In genomic region chr6:86391326-86391725, GRCm38 (mm10) we compare ENCODE assay signal across 23 mouse cellular contexts. TPM values are rescaled to one million over a fixed set of nuclear protein-coding genes. Genes with fewer than 3 reads are reported as not detected.
A peak's percentile ranks its signal among the peaks of the same experiment; 100 is the strongest.
DNase-seq lines count a peak whose midpoint lies in the region; ATAC-seq and TF ChIP-seq lines count a peak whose summit lies in the region.
"Had no signal": no experiment of that assay in that cellular context is flagged by ENCODE, and none has a peak within 500 bp of the region (broad histone marks: within the 10 kb centered on the region; RNA-seq: fewer than 3 reads in every experiment).

No protein-coding gene starts in this region.

- no peaks in the 10 kb centered on the region for H3K9me3 ChIP-seq in forebrain, postnatal 0 days (ENCODE audit: low read length)
- H3K9me3 ChIP-seq in forebrain, embryonic 16.5 days (ENCODE audit: control insufficient read depth, low read length) = no peaks in the 10 kb centered on the region
- no peaks in the 10 kb centered on the region for H3K9me3 ChIP-seq in limb, embryonic 11.5 days (ENCODE audit: control insufficient read depth, low read length)
- H3K9me3 ChIP-seq in limb, embryonic 10.5 days (replicated peaks) = no peaks in the 10 kb centered on the region
- no peaks in the 10 kb centered on the region for H3K9me3 ChIP-seq in stomach, postnatal 0 days (ENCODE audit: control insufficient read depth, low read length)
- H3K9me3 ChIP-seq: forebrain, embryonic 15.5 days; liver, embryonic 13.5 days; midbrain, embryonic 13.5 days; stomach, embryonic 15.5 days had no signal

- no peak overlapping the region for H3K27ac ChIP-seq in forebrain, postnatal 0 days (ENCODE audit: low read depth, low read length)
- H3K27ac ChIP-seq in forebrain, embryonic 16.5 days (ENCODE audit: low read length) = no peak overlapping the region
- no peak overlapping the region for H3K27ac ChIP-seq in limb, embryonic 11.5 days (replicated peaks; ENCODE audit: low read depth, low read length)
- H3K27ac ChIP-seq in limb, embryonic 10.5 days = no peak overlapping the region
- no peak overlapping the region for H3K27ac ChIP-seq in stomach, postnatal 0 days (replicated peaks)
- H3K27ac ChIP-seq: forebrain, embryonic 15.5 days; liver, embryonic 13.5 days; midbrain, embryonic 13.5 days; stomach, embryonic 15.5 days had no signal

- H3K9ac ChIP-seq in forebrain, postnatal 0 days = no peak overlapping the region
- H3K9ac ChIP-seq in forebrain, embryonic 16.5 days (replicated peaks; ENCODE audit: low read depth, low read length) = no peak overlapping the region
- no peak overlapping the region for H3K9ac ChIP-seq in limb, embryonic 11.5 days (ENCODE audit: low read length)
- no peak overlapping the region for H3K9ac ChIP-seq in stomach, postnatal 0 days (ENCODE audit: low read length)
- H3K9ac ChIP-seq: forebrain, embryonic 15.5 days; liver, embryonic 13.5 days; midbrain, embryonic 13.5 days; stomach, embryonic 15.5 days had no signal

- H3K4me2 ChIP-seq in forebrain, postnatal 0 days (ENCODE audit: low read depth) = no peak overlapping the region
- no peak overlapping the region for H3K4me2 ChIP-seq in forebrain, embryonic 16.5 days (ENCODE audit: low read length)
- no peak overlapping the region for H3K4me2 ChIP-seq in limb, embryonic 11.5 days (ENCODE audit: low read depth, severe bottlenecking)
- H3K4me2 ChIP-seq in stomach, postnatal 0 days (replicated peaks; ENCODE audit: low read depth) = no peak overlapping the region
- H3K4me2 ChIP-seq: forebrain, embryonic 15.5 days; heart, embryonic 11.5 days; liver, embryonic 13.5 days; midbrain, embryonic 13.5 days; stomach, embryonic 15.5 days had no signal

- 96% methylated on average over 5 of the region's 5 CpGs for WGBS in forebrain, postnatal 0 days
- 92% methylated on average over 5 of the region's 5 CpGs for WGBS in forebrain, embryonic 16.5 days
- 95% methylated on average over 5 of the region's 5 CpGs for WGBS in limb, embryonic 11.5 days
- WGBS in limb, embryonic 10.5 days = 93% methylated on average over 5 of the region's 5 CpGs
- 97% methylated on average over 5 of the region's 5 CpGs for WGBS in stomach, postnatal 0 days

- H3K27me3 ChIP-seq in forebrain, postnatal 0 days (ENCODE audit: insufficient read depth, low read length) = no peaks in the 10 kb centered on the region
- no peaks in the 10 kb centered on the region for H3K27me3 ChIP-seq in forebrain, embryonic 16.5 days (replicated peaks; ENCODE audit: control insufficient read depth, insufficient read depth, low read length)
- H3K27me3 ChIP-seq in limb, embryonic 11.5 days (ENCODE audit: control insufficient read depth, insufficient read depth, low read length) = no peaks in the 10 kb centered on the region
- no peaks in the 10 kb centered on the region for H3K27me3 ChIP-seq in limb, embryonic 10.5 days (ENCODE audit: low read depth, poor library complexity, severe bottlenecking)
- H3K27me3 ChIP-seq in stomach, postnatal 0 days (ENCODE audit: control insufficient read depth, insufficient read depth, low read length) = no peaks in the 10 kb centered on the region
- H3K27me3 ChIP-seq: forebrain, embryonic 15.5 days; liver, embryonic 13.5 days; midbrain, embryonic 13.5 days; stomach, embryonic 15.5 days had no signal

- TF ChIP-seq CTCF in forebrain, postnatal 0 days (IDR thresholded peaks at IDR 0.05; ENCODE audit: low read depth) = peak; percentile 47
- peak; percentile 62 for TF ChIP-seq CTCF in stomach, postnatal 0 days (IDR thresholded peaks at IDR 0.05; ENCODE audit: low read depth)

- no peak for TF ChIP-seq EP300 in stomach, postnatal 0 days (optimal IDR thresholded peaks at IDR 0.05)

- H3K4me1 ChIP-seq in forebrain, postnatal 0 days (ENCODE audit: insufficient read depth) = peaks cover 7% of the 10 kb centered on the region; the same call in 1 of the 2 replicates
- peaks cover 18% of the 10 kb centered on the region for H3K4me1 ChIP-seq in forebrain, embryonic 16.5 days (replicated peaks; ENCODE audit: control insufficient read depth, insufficient read depth, low read length)
- H3K4me1 ChIP-seq in limb, embryonic 11.5 days (ENCODE audit: control insufficient read depth, insufficient read depth, low read length) = peaks cover 2% of the 10 kb centered on the region; the same call in 1 of the 2 replicates
- peaks cover 16% of the 10 kb centered on the region for H3K4me1 ChIP-seq in limb, embryonic 10.5 days
- no peaks in the 10 kb centered on the region for H3K4me1 ChIP-seq in stomach, postnatal 0 days (replicated peaks; ENCODE audit: control insufficient read depth, insufficient read depth)

- peaks cover 58% of the 10 kb centered on the region for H3K36me3 ChIP-seq in forebrain, postnatal 0 days (ENCODE audit: insufficient read depth)
- peaks cover 47% of the 10 kb centered on the region for H3K36me3 ChIP-seq in forebrain, embryonic 16.5 days (ENCODE audit: control insufficient read depth, insufficient read depth)
- H3K36me3 ChIP-seq in limb, embryonic 11.5 days (ENCODE audit: control insufficient read depth, insufficient read depth, low read length) = peaks cover 25% of the 10 kb centered on the region
- peaks cover 77% of the 10 kb centered on the region for H3K36me3 ChIP-seq in limb, embryonic 10.5 days
- peaks cover 30% of the 10 kb centered on the region for H3K36me3 ChIP-seq in stomach, postnatal 0 days (ENCODE audit: control insufficient read depth, insufficient read depth, low read length)

- no peak overlapping the region for H3K4me3 ChIP-seq in forebrain, postnatal 0 days (ENCODE audit: low read depth, low read length)
- H3K4me3 ChIP-seq in forebrain, embryonic 16.5 days (replicated peaks; ENCODE audit: low read length) = no peak overlapping the region
- no peak overlapping the region for H3K4me3 ChIP-seq in limb, embryonic 11.5 days (ENCODE audit: low read depth, low read length)
- H3K4me3 ChIP-seq in limb, embryonic 10.5 days = no peak overlapping the region
- no peak overlapping the region for H3K4me3 ChIP-seq in stomach, postnatal 0 days (ENCODE audit: low read depth, low read length)
- H3K4me3 ChIP-seq: erythroblast, embryonic 14.5 days; forebrain, embryonic 15.5 days; liver, embryonic 13.5 days; midbrain, embryonic 13.5 days; stomach, embryonic 15.5 days had no signal

- DNase-seq in forebrain, postnatal 0 days = no peak
- peak; percentile 28 for DNase-seq in limb, embryonic 11.5 days (ENCODE audit: low spot score)
- DNase-seq in limb, embryonic 10.5 days (ENCODE audit: low spot score) = no peak
- peak; percentile 40 for DNase-seq in thymus, postnatal 4 days
- DNase-seq in thymus, postnatal 10 days (ENCODE audit: low spot score in 2 of 2) = no peak
- DNase-seq in stomach, postnatal 0 days (ENCODE audit: low spot score) = no peak
- DNase-seq in right cerebral cortex, postnatal 14 days = no peak
- DNase-seq: adrenal gland, postnatal 36 days; gastrocnemius, postnatal 25 days; heart, postnatal 36 days; liver, embryonic 13.5 days; lung, postnatal 4 days; thymus, postnatal 36 days had no signal

- no peak for ATAC-seq in forebrain, postnatal 0 days
- ATAC-seq in forebrain, embryonic 16.5 days = no peak
- no peak for ATAC-seq in limb, embryonic 11.5 days (ENCODE audit: insufficient number of reproducible peaks, low FRiP score, low TSS enrichment, low read depth)
- no peak for ATAC-seq in stomach, postnatal 0 days (ENCODE audit: low FRiP score, low TSS enrichment)
- ATAC-seq: forebrain, embryonic 15.5 days; midbrain, embryonic 13.5 days had no signal

RNA-seq across cellular contexts. Expression of gene Pcyox1, which starts 5.6 kb away (rescaled TPM):
- total RNA-seq in forebrain, postnatal 0 days (2014; rRNA removed) = 105 and 113 TPM in 2 replicates
- 90.1 and 99.2 TPM in 2 replicates for polyA plus RNA-seq in forebrain, postnatal 0 days (2015; fragmentation: Nextera tagmentation; extraction: Ambion mirVana)
- 104 and 119 TPM in 2 replicates for polyA plus RNA-seq in forebrain, embryonic 16.5 days (2015; fragmentation: Nextera tagmentation; extraction: Ambion mirVana)
- polyA plus RNA-seq in limb, embryonic 11.5 days (2014; fragmentation: Nextera tagmentation; extraction: Ambion mirVana) = 61.0 and 61.1 TPM in 2 replicates
- 50.6 and 59.5 TPM in 2 replicates for polyA plus RNA-seq in limb, embryonic 10.5 days (2016; fragmentation: Nextera tagmentation; extraction: Ambion mirVana)
- 93.8 and 94.8 TPM in 2 replicates for polyA plus RNA-seq in stomach, postnatal 0 days (2015; fragmentation: Nextera tagmentation; extraction: Ambion mirVana)

RNA-seq across cellular contexts. Expression of gene Tia1, which starts 12.7 kb away (rescaled TPM):
- total RNA-seq in forebrain, postnatal 0 days (2014; rRNA removed) = 201 and 252 TPM in 2 replicates
- polyA plus RNA-seq in forebrain, postnatal 0 days (2015; fragmentation: Nextera tagmentation; extraction: Ambion mirVana) = 150 and 191 TPM in 2 replicates
- polyA plus RNA-seq in forebrain, embryonic 16.5 days (2015; fragmentation: Nextera tagmentation; extraction: Ambion mirVana) = 370 and 414 TPM in 2 replicates
- 246 and 268 TPM in 2 replicates for polyA plus RNA-seq in limb, embryonic 11.5 days (2014; fragmentation: Nextera tagmentation; extraction: Ambion mirVana)
- 174 and 235 TPM in 2 replicates for polyA plus RNA-seq in limb, embryonic 10.5 days (2016; fragmentation: Nextera tagmentation; extraction: Ambion mirVana)
- 44.6 and 47.2 TPM in 2 replicates for polyA plus RNA-seq in stomach, postnatal 0 days (2015; fragmentation: Nextera tagmentation; extraction: Ambion mirVana)

RNA-seq across cellular contexts. Expression of gene Snrpg, which starts 20.2 kb away (rescaled TPM):
- 72.0 and 101 TPM in 2 replicates for total RNA-seq in forebrain, postnatal 0 days (2014; rRNA removed)
- 308 and 448 TPM in 2 replicates for polyA plus RNA-seq in forebrain, postnatal 0 days (2015; fragmentation: Nextera tagmentation; extraction: Ambion mirVana)
- 420 and 457 TPM in 2 replicates for polyA plus RNA-seq in forebrain, embryonic 16.5 days (2015; fragmentation: Nextera tagmentation; extraction: Ambion mirVana)
- 903 and 919 TPM in 2 replicates for polyA plus RNA-seq in limb, embryonic 11.5 days (2014; fragmentation: Nextera tagmentation; extraction: Ambion mirVana)
- polyA plus RNA-seq in limb, embryonic 10.5 days (2016; fragmentation: Nextera tagmentation; extraction: Ambion mirVana) = 932 and 987 TPM in 2 replicates
- 242 and 277 TPM in 2 replicates for polyA plus RNA-seq in stomach, postnatal 0 days (2015; fragmentation: Nextera tagmentation; extraction: Ambion mirVana)

RNA-seq across cellular contexts. Expression of gene Fam136a, which starts 25.9 kb away (rescaled TPM):
- 65.9 and 85.8 TPM in 2 replicates for total RNA-seq in forebrain, postnatal 0 days (2014; rRNA removed)
- 75.1 and 75.2 TPM in 2 replicates for polyA plus RNA-seq in forebrain, postnatal 0 days (2015; fragmentation: Nextera tagmentation; extraction: Ambion mirVana)
- polyA plus RNA-seq in forebrain, embryonic 16.5 days (2015; fragmentation: Nextera tagmentation; extraction: Ambion mirVana) = 128 TPM in 2 replicates
- 164 and 171 TPM in 2 replicates for polyA plus RNA-seq in limb, embryonic 11.5 days (2014; fragmentation: Nextera tagmentation; extraction: Ambion mirVana)
- polyA plus RNA-seq in limb, embryonic 10.5 days (2016; fragmentation: Nextera tagmentation; extraction: Ambion mirVana) = 189 and 214 TPM in 2 replicates
- 72.1 and 74.8 TPM in 2 replicates for polyA plus RNA-seq in stomach, postnatal 0 days (2015; fragmentation: Nextera tagmentation; extraction: Ambion mirVana)

RNA-seq across cellular contexts. Expression of gene Gm44790, which starts 35.1 kb away (rescaled TPM):
- total RNA-seq in forebrain, postnatal 0 days (2014; rRNA removed) = not detected in 2 replicates
- 0.67 and 2.0 TPM in 2 replicates for polyA plus RNA-seq in forebrain, postnatal 0 days (2015; fragmentation: Nextera tagmentation; extraction: Ambion mirVana)
- polyA plus RNA-seq in forebrain, embryonic 16.5 days (2015; fragmentation: Nextera tagmentation; extraction: Ambion mirVana) = not detected in 2 replicates
- polyA plus RNA-seq in limb, embryonic 11.5 days (2014; fragmentation: Nextera tagmentation; extraction: Ambion mirVana) = 0.95 TPM in 1 of 2 replicates, not detected in the other
- polyA plus RNA-seq in limb, embryonic 10.5 days (2016; fragmentation: Nextera tagmentation; extraction: Ambion mirVana) = not detected in 2 replicates
- polyA plus RNA-seq in stomach, postnatal 0 days (2015; fragmentation: Nextera tagmentation; extraction: Ambion mirVana) = not detected in 2 replicates
- total RNA-seq: adrenal gland, postnatal 36 days; gastrocnemius, postnatal 25 days; heart, postnatal 36 days had no signal
- polyA plus RNA-seq: C2C12; erythroblast, embryonic 14.5 days; forebrain, embryonic 15.5 days; heart, embryonic 11.5 days; intestine, embryonic 14.5 days; kidney, embryonic 16.5 days; liver, embryonic 13.5 days; midbrain, embryonic 13.5 days; neural tube, embryonic 11.5 days; stomach, embryonic 15.5 days had no signal

Comparison
In these comparisons a context has a peak if more than half of its experiments do, and no peak if none do; other contexts are left out.
1. DNase-seq: peak in limb, embryonic 11.5 days (single experiment) and thymus, postnatal 4 days (single experiment); none in forebrain, postnatal 0 days (single experiment), limb, embryonic 10.5 days (single experiment), thymus, postnatal 10 days (0 of 2), stomach, postnatal 0 days (single experiment) and right cerebral cortex, postnatal 14 days (single experiment).